Mouse (Mus musculus) cortical plate, adult 2 months (tissue): ENCODE measurements at regions not wholly inside any gene's neighbourhood (a gene's known extent, or its start where the extent isn't known, plus 50 kb on each side); places are given as distances from the start of the nearest gene placed in this dataset.

Experiments
- CTCF ChIP-seq: fragments of 200-500 bp; IDR thresholded peaks from 2 replicates; pipeline ENCODE4 v1.5.1; 2011; ENCODE audit warnings: mild to moderate bottlenecking, control low read depth, low read length; ENCODE audit not compliant: insufficient read depth; ENCODE audit errors: extremely low read depth
- POLR2A ChIP-seq: fragments of 200-500 bp; IDR thresholded peaks from 2 replicates; pipeline ENCODE4 v1.6.1; 2011; ENCODE audit warnings: mild to moderate bottlenecking, low read length, control low read depth; ENCODE audit not compliant: insufficient read depth; ENCODE audit errors: extremely low read depth

DNA sequence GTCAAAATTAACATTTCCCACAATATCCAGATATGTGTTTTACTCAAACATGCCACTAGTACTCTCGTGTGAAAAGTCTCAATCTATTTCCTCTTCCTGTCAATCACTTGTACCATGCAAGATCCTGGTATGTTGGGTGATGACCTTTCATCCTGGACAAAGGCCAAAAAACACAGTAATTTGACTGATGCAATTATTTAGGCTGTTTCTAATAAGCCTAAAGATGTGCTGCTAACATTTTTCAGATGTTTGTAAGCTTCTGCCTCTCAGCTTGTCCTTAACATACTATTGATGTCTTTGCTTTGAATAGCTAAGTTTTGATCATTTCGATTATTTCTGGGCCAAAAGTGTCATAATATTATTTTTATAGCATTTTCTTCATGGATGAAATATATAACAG, 418.4 kb upstream of the Arrdc4 start:
- TF ChIP-seq POLR2A = no peak
- TF ChIP-seq CTCF = no peak
